Mouse (Mus musculus) cerebellum, postnatal 14 days (tissue): ENCODE data around the gene Gpx3.
A peak's percentile ranks its signal among the peaks of the same experiment; 100 is the strongest.
"Not testable (repeated sequence)": the region's sequence is repeated elsewhere in the genome, so short reads cannot be mapped to it uniquely, and the experiment has no call there.

ENCODE experiments used
- DNase-seq, 2 experiments: peaks; one replicate each; pipeline ENCODE4 v3.0.0; 2021; ENCODE audit warnings: mixed read lengths in 2 of 2

The Gpx3 gene

GRCm38 (mm10) chr11:54940056-54940455 is 37.8 kb downstream of the Gpx3 start:
- DNase-seq = peak; percentile 45 to 69

GRCm38 (mm10) chr11:54944702-54945101 is 42.4 kb downstream of the Gpx3 start:
- no peak for DNase-seq

- DNase-seq = no peak
Observed at GRCm38 (mm10) chr11:54949717-54950116, 47.5 kb downstream of the Gpx3 start.

- DNase-seq = no peak
Observed at GRCm38 (mm10) chr11:54950684-54951083, 48.4 kb downstream of the Gpx3 start.

- peak in 1 of 2 experiments; percentile 43 for DNase-seq
Observed at GRCm38 (mm10) chr11:54952651-54953050, 50.4 kb downstream of the Gpx3 start.

GRCm38 (mm10) chr11:54953993-54954446 is 51.8 kb downstream of the Gpx3 start:
- DNase-seq = no peak

- no peak for DNase-seq
Observed at GRCm38 (mm10) chr11:54954716-54955115, 52.5 kb downstream of the Gpx3 start.

- not testable (repeated sequence) for DNase-seq
Observed at GRCm38 (mm10) chr11:54955400-54955734, 53.1 kb downstream of the Gpx3 start.

GRCm38 (mm10) chr11:54955735-54956480 is 53.7 kb downstream of the Gpx3 start:
- DNase-seq = peak; percentile 99

GRCm38 (mm10) chr11:54956912-54957311 is 54.7 kb downstream of the Gpx3 start:
- no peak for DNase-seq

GRCm38 (mm10) chr11:54957708-54958107 is 55.5 kb downstream of the Gpx3 start:
- DNase-seq = not testable (repeated sequence)

GRCm38 (mm10) chr11:54958571-54959073 is 56.4 kb downstream of the Gpx3 start:
- DNase-seq = no peak
